Mouse (Mus musculus) stomach, postnatal 0 days (tissue): ENCODE results near the gene Nubp2.

ENCODE experiments used
- CTCF ChIP-seq: IDR thresholded peaks from 2 replicates; pipeline ENCODE4 v1.5.1; 2016; ENCODE audit warnings: antibody characterized with exemption, low read depth, mild to moderate bottlenecking, moderate library complexity
- EP300 ChIP-seq: optimal IDR thresholded peaks from 2 replicates; pipeline ENCODE3; 2016; ENCODE audit warnings: antibody characterized with exemption

GRCm38 (mm10) chr17:24878117-24878397, 8.1 kb downstream of the Nubp2 start:
- no peak for TF ChIP-seq CTCF
- no peak for TF ChIP-seq EP300
